Mouse (Mus musculus) liver, postnatal 0 days (tissue): ENCODE measurements at regions not wholly inside any gene's neighbourhood (a gene's known extent, or its start where the extent isn't known, plus 50 kb on each side); places are given as distances from the start of the nearest gene placed in this dataset.

Experiments used
- CTCF ChIP-seq: sonication (generic); IDR thresholded peaks from 2 replicates; pipeline ENCODE4 v1.5.1; 2016; ENCODE audit warnings: antibody characterized with exemption, low read depth
- EP300 ChIP-seq: IDR thresholded peaks from 2 replicates; pipeline ENCODE4 v1.6.1; 2016; ENCODE audit warnings: antibody characterized with exemption, low read depth, mild to moderate bottlenecking

- TF ChIP-seq EP300: no peak
- no peak for TF ChIP-seq CTCF
Observed at GRCm38 (mm10) chr11:33027121-33027520, 120.1 kb downstream of the Fgf18 start.
